Mouse (Mus musculus) E14TG2a.4 (cell line): ENCODE results near the gene C130074G19Rik.

Source experiments
- H3K27me3 ChIP-seq: 2 replicates; pipeline ENCODE4 v1.6.1; 2014; ENCODE audit warnings: low read length, control low read depth; ENCODE audit not compliant: insufficient read depth
- H3K36me3 ChIP-seq: 2 replicates; pipeline ENCODE4 v1.6.1; 2014; ENCODE audit warnings: low read length, control low read depth; ENCODE audit not compliant: insufficient read depth
- H3K4me1 ChIP-seq: replicated peaks from 2 replicates; pipeline ENCODE4 v1.6.1; 2014; ENCODE audit warnings: low read depth, low read length, control low read depth
- H3K4me3 ChIP-seq: replicated peaks from 2 replicates; pipeline ENCODE4 v1.5.1; 2014; ENCODE audit warnings: mild to moderate bottlenecking, low read length
- H3K9me3 ChIP-seq: 2 replicates; pipeline ENCODE4 v1.6.1; 2014; ENCODE audit warnings: low read length, control low read depth
- CTCF ChIP-seq: conservative IDR thresholded peaks from 2 replicates; pipeline ENCODE4 v1.5.1; 2014; ENCODE audit warnings: low read length
- NANOG ChIP-seq: IDR thresholded peaks from 2 replicates; pipeline ENCODE4 v1.6.1; 2014; ENCODE audit warnings: borderline replicate concordance, low read length, mixed read lengths
- POU5F1 ChIP-seq: IDR thresholded peaks from 2 replicates; pipeline ENCODE4 v1.6.1; 2014; ENCODE audit warnings: low read length, borderline replicate concordance

Gene C130074G19Rik

DNA sequence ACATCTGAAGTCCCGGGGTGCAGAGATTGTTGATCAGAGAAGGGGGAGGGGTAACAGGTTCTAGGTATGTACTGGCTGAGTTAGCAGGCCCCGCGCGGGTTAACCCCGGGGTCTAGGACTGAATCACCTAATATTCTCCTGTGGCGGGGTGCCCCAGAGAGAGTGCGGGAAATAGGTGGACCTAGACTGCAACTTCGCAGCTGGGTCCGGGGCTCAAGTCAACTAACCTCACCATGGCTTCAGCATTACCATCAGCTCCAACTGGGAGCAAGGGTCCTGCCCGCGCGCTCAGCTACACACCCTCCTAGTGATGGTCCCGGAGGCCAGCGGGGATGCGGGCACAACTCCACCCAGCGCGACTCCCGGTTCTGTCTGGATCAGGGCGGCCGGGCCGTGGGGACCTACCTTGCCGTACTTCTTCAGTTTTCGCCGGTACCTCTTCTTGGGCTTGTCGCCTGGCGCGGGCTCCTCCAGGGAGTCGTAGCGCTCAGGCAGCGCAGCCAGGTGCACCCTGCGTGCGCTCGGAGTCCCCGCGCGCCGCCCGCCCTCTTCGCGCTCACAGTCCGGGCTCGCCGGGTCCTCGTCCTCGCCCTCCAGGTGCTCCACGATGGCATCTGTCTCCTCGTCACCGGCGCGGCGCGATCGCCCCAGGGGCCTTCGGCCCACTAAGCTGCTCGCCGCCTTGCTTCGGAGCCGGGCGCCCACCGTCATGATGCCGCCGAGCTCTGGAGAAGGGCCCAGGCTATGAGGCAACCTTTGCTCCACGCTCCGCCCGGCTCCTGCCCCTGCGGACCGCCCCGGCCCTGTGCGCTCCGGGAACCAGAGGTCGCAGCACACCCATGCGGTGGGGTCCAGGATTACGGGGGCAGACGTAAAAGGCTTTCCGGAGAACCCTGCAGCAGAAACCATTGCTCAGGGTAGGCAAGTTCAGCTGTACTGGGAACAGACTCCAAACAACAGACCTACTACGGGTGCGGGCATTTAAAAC lies at the start of gene C130074G19Rik:
TSS of gene C130074G19Rik (minus strand) at position 938 of the 988 bp plus-strand sequence.
- H3K4me3 ChIP-seq, result peak within 1 kb of the TSS; percentile 81
- H3K4me1 ChIP-seq, result peaks cover 19% of the 10 kb centered on the region
- TF ChIP-seq POU5F1 (no peak), CTCF (no peak; the same call in 1 of the 2 replicates), NANOG (no peak)
- no peaks in the 10 kb centered on the region for H3K9me3 ChIP-seq
- peaks cover 60% of the 10 kb centered on the region for H3K27me3 ChIP-seq
- H3K36me3 ChIP-seq, result no peaks in the 10 kb centered on the region

DNA sequence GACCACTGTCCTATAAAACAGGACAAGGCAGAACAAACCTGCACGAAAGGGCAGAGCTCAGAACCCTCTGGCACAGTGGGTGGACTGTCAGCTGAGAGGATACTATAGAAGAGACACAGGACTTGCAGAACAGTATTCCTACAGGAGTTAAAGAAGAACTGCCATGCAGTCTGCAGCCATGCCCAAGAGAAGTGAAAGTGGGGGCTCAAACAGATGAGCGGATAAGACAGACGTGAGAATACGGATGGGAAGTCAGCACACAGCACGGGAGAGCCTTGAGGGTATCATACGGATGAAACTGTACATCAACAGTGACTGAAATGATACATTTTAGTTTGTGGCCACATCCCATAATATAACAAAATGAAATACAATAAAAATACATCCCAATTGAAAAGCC lies 48.1 kb upstream of the C130074G19Rik start:
- H3K4me3 ChIP-seq, result no peak overlapping the region
- no peaks in the 10 kb centered on the region for H3K4me1 ChIP-seq
- TF ChIP-seq CTCF, result no peak
- no peak for TF ChIP-seq NANOG

DNA sequence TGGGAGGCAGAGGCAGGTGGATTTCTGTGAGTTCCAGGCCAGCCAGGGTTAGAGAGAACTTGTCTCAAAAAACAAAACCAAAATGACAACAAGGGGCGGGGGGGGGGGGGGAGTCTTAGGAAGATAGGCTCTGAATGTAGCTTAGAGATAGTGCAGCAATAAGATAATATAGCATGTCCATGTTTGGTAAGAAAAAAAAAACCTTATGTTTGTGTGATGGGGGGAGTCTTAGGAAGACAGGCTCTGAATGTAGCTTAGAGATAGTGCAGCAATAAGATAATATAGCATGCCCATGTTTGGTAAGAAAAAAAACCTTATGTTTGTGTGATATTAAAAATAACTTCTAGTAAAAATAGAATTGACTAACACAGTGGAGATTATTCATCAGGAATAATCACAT lies 45.4 kb upstream of the C130074G19Rik start:
- no peaks in the 10 kb centered on the region for H3K36me3 ChIP-seq
- no peak for TF ChIP-seq NANOG
- TF ChIP-seq CTCF, result no peak
- TF ChIP-seq POU5F1, result no peak
- no peaks in the 10 kb centered on the region for H3K9me3 ChIP-seq
- no peaks in the 10 kb centered on the region for H3K27me3 ChIP-seq
- H3K4me3 ChIP-seq, result no peak overlapping the region
- no peaks in the 10 kb centered on the region for H3K4me1 ChIP-seq

More for the DNA sequence above, 48.1 kb upstream of the C130074G19Rik start:
- Histone ChIP-seq H3K36me3 (no peaks in the 10 kb centered on the region), H3K9me3 (0 out of 2 replicates have a peak, but pooled peaks cover 3% of the 10 kb centered on the region), H3K27me3 (no peaks in the 10 kb centered on the region)

DNA sequence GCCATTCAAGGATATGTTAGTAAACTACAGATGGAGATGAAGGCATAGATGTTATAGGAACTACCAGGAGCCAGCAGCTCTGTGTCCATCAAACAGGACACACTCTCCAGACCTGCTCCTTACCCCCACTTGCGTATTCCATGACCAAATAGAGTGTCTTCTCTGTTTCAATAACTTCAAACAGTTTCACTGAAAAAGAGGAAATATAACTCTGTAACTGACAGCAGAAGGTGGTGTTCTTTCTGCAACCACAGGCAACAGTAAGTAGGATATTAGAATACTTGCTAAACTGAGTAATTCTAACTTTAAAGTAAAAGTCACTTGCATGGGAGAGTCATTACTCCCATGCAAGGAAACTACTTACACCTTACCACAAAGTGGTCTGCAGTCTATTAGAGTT lies 44.9 kb upstream of the C130074G19Rik start:
- no peaks in the 10 kb centered on the region for H3K9me3 ChIP-seq
- H3K27me3 ChIP-seq, result no peaks in the 10 kb centered on the region
- no peaks in the 10 kb centered on the region for H3K36me3 ChIP-seq
- no peak for TF ChIP-seq NANOG
- no peak for TF ChIP-seq POU5F1
- no peak for TF ChIP-seq CTCF
- no peaks in the 10 kb centered on the region for H3K4me1 ChIP-seq
- no peak overlapping the region for H3K4me3 ChIP-seq

DNA sequence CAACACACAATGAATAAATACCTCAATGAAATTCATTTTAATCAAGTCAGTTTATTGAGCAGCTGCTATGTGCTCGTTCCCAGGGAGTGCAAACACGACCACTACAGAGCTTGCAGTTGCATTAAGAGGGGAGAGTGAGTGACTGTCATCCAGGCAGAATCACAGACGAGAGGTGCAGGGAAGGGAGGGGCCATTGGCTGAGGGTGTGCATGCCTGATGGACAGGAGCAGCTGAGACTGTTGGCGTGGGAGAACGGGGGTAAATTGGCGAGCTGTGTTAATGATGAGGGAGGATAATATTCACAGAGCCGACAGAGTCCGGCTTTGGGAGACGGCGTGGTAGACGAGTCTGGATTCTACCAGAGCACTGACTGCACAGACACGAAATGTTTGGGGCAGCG lies 39.8 kb upstream of the C130074G19Rik start:
- no peaks in the 10 kb centered on the region for H3K36me3 ChIP-seq
- no peaks in the 10 kb centered on the region for H3K9me3 ChIP-seq
- 0 out of 2 replicates have a peak, but pooled peaks cover 2% of the 10 kb centered on the region for H3K27me3 ChIP-seq
- no peak overlapping the region for H3K4me3 ChIP-seq
- TF ChIP-seq NANOG (no peak), POU5F1 (no peak), CTCF (no peak)
- no peaks in the 10 kb centered on the region for H3K4me1 ChIP-seq

DNA sequence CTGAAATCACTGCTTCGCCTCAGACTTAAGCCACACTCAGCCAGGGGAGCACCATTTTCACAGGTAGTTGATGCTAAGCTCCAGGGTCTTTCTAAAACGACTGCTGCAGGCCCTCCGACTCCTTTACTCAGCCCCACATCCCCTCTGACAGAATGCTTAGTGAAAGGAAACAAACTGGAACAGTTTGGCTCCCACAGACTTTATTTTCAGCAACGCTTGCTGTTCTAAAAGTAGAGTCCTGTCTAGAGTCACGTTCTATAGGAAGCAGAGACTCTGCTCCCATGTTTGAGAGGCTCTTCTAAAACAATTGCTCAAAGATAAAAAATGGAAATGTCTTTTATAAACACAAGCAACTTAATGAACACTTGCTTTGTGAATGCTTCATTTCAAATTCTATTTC lies 37.0 kb upstream of the C130074G19Rik start:
- TF ChIP-seq POU5F1, result no peak
- no peak for TF ChIP-seq NANOG
- TF ChIP-seq CTCF, result no peak
- Histone ChIP-seq H3K9me3 (no peaks in the 10 kb centered on the region), H3K36me3 (no peaks in the 10 kb centered on the region), H3K27me3 (0 out of 2 replicates have a peak, but pooled peaks cover 2% of the 10 kb centered on the region), H3K4me1 (0 out of 2 replicates have a peak, but pooled peaks cover 2% of the 10 kb centered on the region), H3K4me3 (no peak overlapping the region)

DNA sequence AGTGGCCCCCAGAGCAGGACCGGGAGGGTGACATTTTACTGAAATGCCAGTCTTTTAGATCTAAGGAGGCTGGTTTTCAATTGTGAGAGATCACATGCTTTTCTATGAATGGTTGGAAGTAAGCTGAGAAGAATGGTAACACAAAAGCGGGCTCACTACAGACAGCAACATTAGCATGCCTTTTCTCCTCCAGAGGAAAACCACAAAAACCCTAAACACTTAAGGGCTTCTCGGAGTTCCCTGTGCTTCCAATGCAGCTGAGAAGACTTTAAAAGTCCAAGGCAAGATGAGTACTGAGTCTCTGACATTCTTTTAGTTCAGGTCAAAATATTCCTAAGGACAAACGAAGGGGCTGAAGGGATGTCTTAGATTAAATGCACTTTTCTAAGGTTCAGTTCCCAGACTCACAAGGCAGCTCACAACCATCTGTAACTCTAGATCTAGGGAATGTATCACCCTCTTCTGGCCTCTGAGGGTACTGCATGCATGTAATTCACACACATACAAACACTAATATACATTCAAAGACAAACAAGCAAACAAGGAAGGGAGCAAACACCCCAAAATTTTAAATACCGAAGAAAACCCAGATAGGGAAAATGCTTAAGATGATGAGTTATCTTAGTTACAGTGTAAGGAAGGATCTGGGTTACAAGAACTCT lies 35.3 kb upstream of the C130074G19Rik start:
- no peak overlapping the region for H3K4me3 ChIP-seq
- no peak for TF ChIP-seq POU5F1
- peak; percentile 81 for TF ChIP-seq CTCF
- H3K9me3 ChIP-seq, result no peaks in the 10 kb centered on the region
- H3K4me1 ChIP-seq, result 0 out of 2 replicates have a peak, but pooled peaks cover 2% of the 10 kb centered on the region
- 0 out of 2 replicates have a peak, but pooled peaks cover 2% of the 10 kb centered on the region for H3K27me3 ChIP-seq
- H3K36me3 ChIP-seq, result no peaks in the 10 kb centered on the region

DNA sequence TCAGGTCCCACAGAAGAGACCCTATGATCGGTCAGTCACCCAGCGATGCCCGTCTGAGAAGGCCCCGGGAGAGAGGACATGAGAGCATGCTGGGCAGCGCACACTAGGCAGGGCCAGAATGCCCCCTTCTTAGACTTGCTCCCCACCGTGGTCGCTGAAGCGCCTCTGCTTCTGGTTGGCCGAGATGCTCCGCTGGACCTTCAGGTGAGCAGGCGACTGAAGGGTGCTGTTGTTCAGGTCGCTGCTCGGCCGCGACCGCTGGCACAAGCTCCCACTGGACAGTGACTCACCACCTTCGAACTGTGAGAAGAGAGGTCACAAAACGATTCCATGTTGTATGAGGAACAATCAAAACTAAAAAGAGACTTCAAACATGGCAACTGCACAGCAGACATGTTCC lies 29.3 kb upstream of the C130074G19Rik start:
- TF ChIP-seq CTCF, result no peak
- TF ChIP-seq NANOG, result no peak
- no peak for TF ChIP-seq POU5F1
- no peak overlapping the region for H3K4me3 ChIP-seq
- H3K36me3 ChIP-seq, result no peaks in the 10 kb centered on the region
- no peaks in the 10 kb centered on the region for H3K9me3 ChIP-seq
- H3K4me1 ChIP-seq, result 0 out of 2 replicates have a peak, but pooled peaks cover 2% of the 10 kb centered on the region
- H3K27me3 ChIP-seq, result no peaks in the 10 kb centered on the region; the same call in 1 of the 2 replicates
